Mouse (Mus musculus) CH12F3 (cell line): ENCODE results near the gene Amh.

ENCODE experiments used
- in situ Hi-C: fragments of 300-500 bp; cut with MboI; formaldehyde crosslinking; loops from 2 replicates; pipeline ENCODE4 v1.14.3; 2020; ENCODE audit warnings: low sequenced_read_pairs

The Amh gene

GRCm38 (mm10) chr10:80804916-80805315, at the start of gene Amh:
Gene Amh, plus strand, starts transcription at chr10:80805243.
- in situ Hi-C loops, result no loop called here

- in situ Hi-C loops, result no loop called here
Observed at GRCm38 (mm10) chr10:80755291-80756015, 49.6 kb upstream of the Amh start.

GRCm38 (mm10) chr10:80756099-80756498, 48.9 kb upstream of the Amh start:
- in situ Hi-C loops, result no loop called here

GRCm38 (mm10) chr10:80756509-80756908, 48.5 kb upstream of the Amh start:
- in situ Hi-C loops, result no loop called here

GRCm38 (mm10) chr10:80756967-80757366, 48.1 kb upstream of the Amh start:
- in situ Hi-C loops, result no loop called here

- in situ Hi-C loops, result no loop called here
Observed at GRCm38 (mm10) chr10:80757717-80758116, 47.3 kb upstream of the Amh start.

- in situ Hi-C loops, result no loop called here
Observed at GRCm38 (mm10) chr10:80758651-80759050, 46.4 kb upstream of the Amh start.

GRCm38 (mm10) chr10:80760596-80761524, 44.2 kb upstream of the Amh start:
- in situ Hi-C loops, result no loop called here

GRCm38 (mm10) chr10:80761821-80762220, 43.2 kb upstream of the Amh start:
- in situ Hi-C loops, result no loop called here

GRCm38 (mm10) chr10:80763502-80763901, 41.5 kb upstream of the Amh start:
- in situ Hi-C loops, result no loop called here

- in situ Hi-C loops, result no loop called here
Observed at GRCm38 (mm10) chr10:80765746-80766145, 39.3 kb upstream of the Amh start.

GRCm38 (mm10) chr10:80766161-80766815, 38.8 kb upstream of the Amh start:
- in situ Hi-C loops, result no loop called here

GRCm38 (mm10) chr10:80768365-80768764, 36.7 kb upstream of the Amh start:
- in situ Hi-C loops, result no loop called here

- in situ Hi-C loops, result no loop called here
Observed at GRCm38 (mm10) chr10:80773816-80774215, 31.2 kb upstream of the Amh start.

- in situ Hi-C loops, result no loop called here
Observed at GRCm38 (mm10) chr10:80774549-80774948, 30.5 kb upstream of the Amh start.

GRCm38 (mm10) chr10:80774981-80775380, 30.1 kb upstream of the Amh start:
- in situ Hi-C loops, result no loop called here

GRCm38 (mm10) chr10:80775731-80776130, 29.3 kb upstream of the Amh start:
- in situ Hi-C loops, result no loop called here

- in situ Hi-C loops, result no loop called here
Observed at GRCm38 (mm10) chr10:80776358-80776869, 28.6 kb upstream of the Amh start.

- in situ Hi-C loops, result no loop called here
Observed at GRCm38 (mm10) chr10:80777123-80777522, 27.9 kb upstream of the Amh start.

GRCm38 (mm10) chr10:80779565-80779964, 25.5 kb upstream of the Amh start:
- in situ Hi-C loops, result no loop called here

- in situ Hi-C loops, result no loop called here
Observed at GRCm38 (mm10) chr10:80784302-80784701, 20.7 kb upstream of the Amh start.
